Mouse (Mus musculus) urinary bladder, postnatal 10 days (tissue): ENCODE results near the gene Rab17.

Experiments
- DNase-seq: peaks from one replicate; pipeline ENCODE4 v3.0.0; 2022; ENCODE audit warnings: low spot score

Gene Rab17

GRCm38 (mm10) chr1:90969347-90969784, at the start of gene Rab17:
Rab17 (minus strand) TSS chr1:90969661.
- DNase-seq, result peak; percentile 11

- no peak for DNase-seq
Measured at GRCm38 (mm10) chr1:91017111-91017758, 47.8 kb upstream of the Rab17 start.

GRCm38 (mm10) chr1:91015571-91015970, 46.1 kb upstream of the Rab17 start:
- no peak for DNase-seq

GRCm38 (mm10) chr1:91013803-91014202, 44.3 kb upstream of the Rab17 start:
- DNase-seq, result no peak

- DNase-seq, result no peak
Measured at GRCm38 (mm10) chr1:91011336-91011735, 41.9 kb upstream of the Rab17 start.

GRCm38 (mm10) chr1:91010716-91011115, 41.3 kb upstream of the Rab17 start:
- DNase-seq, result no peak

GRCm38 (mm10) chr1:91010216-91010615, 40.8 kb upstream of the Rab17 start:
- no peak for DNase-seq

- DNase-seq, result no peak
Measured at GRCm38 (mm10) chr1:91009266-91009665, 39.8 kb upstream of the Rab17 start.

GRCm38 (mm10) chr1:91008746-91009145, 39.3 kb upstream of the Rab17 start:
- DNase-seq, result no peak

GRCm38 (mm10) chr1:91008147-91008682, 38.8 kb upstream of the Rab17 start:
- no peak for DNase-seq

- no peak for DNase-seq
Measured at GRCm38 (mm10) chr1:91006708-91007107, 37.2 kb upstream of the Rab17 start.

- DNase-seq, result no peak
Measured at GRCm38 (mm10) chr1:91006037-91006436, 36.6 kb upstream of the Rab17 start.

- no peak for DNase-seq
Measured at GRCm38 (mm10) chr1:91003522-91004253, 34.2 kb upstream of the Rab17 start.

GRCm38 (mm10) chr1:91002641-91003040, 33.2 kb upstream of the Rab17 start:
- no peak for DNase-seq

- no peak for DNase-seq
Measured at GRCm38 (mm10) chr1:91001871-91002539, 32.5 kb upstream of the Rab17 start.

GRCm38 (mm10) chr1:91001101-91001500, 31.6 kb upstream of the Rab17 start:
- DNase-seq, result no peak

GRCm38 (mm10) chr1:90999911-91000601, 30.6 kb upstream of the Rab17 start:
- DNase-seq, result no peak

- no peak for DNase-seq
Measured at GRCm38 (mm10) chr1:90998891-90999611, 29.6 kb upstream of the Rab17 start.

GRCm38 (mm10) chr1:90998268-90998890, 28.9 kb upstream of the Rab17 start, which contains the start of gene Lrrfip1:
Lrrfip1 (plus strand) TSS chr1:90998737.
- no peak for DNase-seq

- DNase-seq, result no peak
Measured at GRCm38 (mm10) chr1:90997641-90998040, 28.2 kb upstream of the Rab17 start.

- DNase-seq, result no peak
Measured at GRCm38 (mm10) chr1:90997136-90997535, 27.7 kb upstream of the Rab17 start.
